Mouse (Mus musculus): Measurements from ENCODE around the gene Sema4f. TPM values are rescaled to one million over a fixed set of nuclear protein-coding genes. Genes with fewer than 3 reads are reported as not detected.

Gene Sema4f
- total RNA-seq, 2 experiments from 2014 or later, result 37.5 to 40.6 TPM

- intact Hi-C loops (cut with DNase I), result loop anchor here (2.0 to 10.0 kb wide), 2 partner anchors 54 to 188 kb away; partner anchors contain the start of genes Ccdc142, Gm42688 and Mrpl53
- peak; percentile 52 to 76 for DNase-seq (ENCODE audit: low spot score in 2 of 2)
These were observed 22.3 kb downstream of the Sema4f start for GRCm38 (mm10) chr6:82917076-82917777.

GRCm38 (mm10) chr6:82916459-82916858, 23.1 kb downstream of the Sema4f start:
- DNase-seq (ENCODE audit: low spot score in 2 of 2), result no peak
- intact Hi-C loops (cut with DNase I), result loop anchor here (2.0 to 10.0 kb wide), 2 partner anchors 54 to 188 kb away; partner anchors contain the start of genes Ccdc142, Gm42688 and Mrpl53

- peak; percentile 53 to 56 for DNase-seq (ENCODE audit: low spot score in 2 of 2)
- intact Hi-C loops (cut with DNase I), result loop anchor here (2.0 to 10.0 kb wide), 2 partner anchors 55 to 189 kb away; partner anchors contain the start of genes Ccdc142, Gm42688 and Mrpl53
These were observed 23.7 kb downstream of the Sema4f start for GRCm38 (mm10) chr6:82915889-82916288.

GRCm38 (mm10) chr6:82913336-82914247, 26.0 kb downstream of the Sema4f start:
- no peak for DNase-seq (ENCODE audit: low spot score in 2 of 2)
- intact Hi-C loops (cut with DNase I), result loop anchor here (10.0 kb wide), 1 partner anchor 191 kb away; the partner anchor contains the start of genes Ccdc142, Gm42688 and Mrpl53

- intact Hi-C loops (cut with DNase I), result loop anchor here (10.0 kb wide), 1 partner anchor 193 kb away; the partner anchor contains the start of genes Ccdc142, Gm42688 and Mrpl53
- no peak for DNase-seq (ENCODE audit: low spot score in 2 of 2)
These were observed 28.3 kb downstream of the Sema4f start for GRCm38 (mm10) chr6:82911303-82911702.

GRCm38 (mm10) chr6:82909136-82909855, 30.3 kb downstream of the Sema4f start:
- intact Hi-C loops (cut with DNase I), result loop anchor here (2.0 kb wide), 1 partner anchor 62 kb away; no protein-coding TSS in a partner anchor
- peak; percentile 56 to 87 for DNase-seq (ENCODE audit: low spot score in 2 of 2)

GRCm38 (mm10) chr6:82908034-82908433, 31.5 kb downstream of the Sema4f start:
- intact Hi-C loops (cut with DNase I), result loop anchor here (2.0 kb wide), 1 partner anchor 63 kb away; no protein-coding TSS in a partner anchor
- peak in 1 of 2 experiments; percentile 68 for DNase-seq (ENCODE audit: low spot score in 2 of 2)

GRCm38 (mm10) chr6:82906985-82907384, 32.6 kb downstream of the Sema4f start:
- DNase-seq (ENCODE audit: low spot score in 2 of 2), result no peak
- intact Hi-C loops (cut with DNase I), result no loop called here

GRCm38 (mm10) chr6:82902559-82902958, 37.0 kb downstream of the Sema4f start:
- intact Hi-C loops (cut with DNase I), result no loop called here
- no peak for DNase-seq (ENCODE audit: low spot score in 2 of 2)

- intact Hi-C loops (cut with DNase I), result no loop called here
These were observed 40.8 kb downstream of the Sema4f start for GRCm38 (mm10) chr6:82898745-82899144.

GRCm38 (mm10) chr6:82898227-82898626, 41.3 kb downstream of the Sema4f start:
- intact Hi-C loops (cut with DNase I), result no loop called here
- DNase-seq (ENCODE audit: low spot score in 2 of 2), result peak in 1 of 2 experiments; percentile 33

More at GRCm38 (mm10) chr6:82898745-82899144, 40.8 kb downstream of the Sema4f start:
- no peak for DNase-seq (ENCODE audit: low spot score in 2 of 2)

GRCm38 (mm10) chr6:82897311-82897710, 42.3 kb downstream of the Sema4f start:
- DNase-seq (ENCODE audit: low spot score in 2 of 2), result no peak
- intact Hi-C loops (cut with DNase I), result no loop called here

GRCm38 (mm10) chr6:82893415-82893814, 46.2 kb downstream of the Sema4f start:
- intact Hi-C loops (cut with DNase I), result no loop called here
- DNase-seq (ENCODE audit: low spot score in 2 of 2), result no peak

- intact Hi-C loops (cut with DNase I), result no loop called here
These were observed 47.0 kb downstream of the Sema4f start for GRCm38 (mm10) chr6:82892540-82892939.

GRCm38 (mm10) chr6:82891488-82891887, 48.1 kb downstream of the Sema4f start:
- intact Hi-C loops (cut with DNase I), result no loop called here
- no peak for DNase-seq (ENCODE audit: low spot score in 2 of 2)

More at GRCm38 (mm10) chr6:82892540-82892939, 47.0 kb downstream of the Sema4f start:
- DNase-seq (ENCODE audit: low spot score in 2 of 2), result no peak

GRCm38 (mm10) chr6:82886330-82886729, 53.2 kb downstream of the Sema4f start:
- no peak for DNase-seq (ENCODE audit: low spot score in 2 of 2)
- intact Hi-C loops (cut with DNase I), result no loop called here

- no peak for DNase-seq (ENCODE audit: low spot score in 2 of 2)
- intact Hi-C loops (cut with DNase I), result no loop called here
These were observed 53.7 kb downstream of the Sema4f start for GRCm38 (mm10) chr6:82885909-82886308.

- intact Hi-C loops (cut with DNase I), result no loop called here
- DNase-seq (ENCODE audit: low spot score in 2 of 2), result no peak
These were observed 54.1 kb downstream of the Sema4f start for GRCm38 (mm10) chr6:82885441-82885840.

GRCm38 (mm10) chr6:82884570-82884969, 55.0 kb downstream of the Sema4f start:
- intact Hi-C loops (cut with DNase I), result no loop called here
- no peak for DNase-seq (ENCODE audit: low spot score in 2 of 2)
